Mouse (Mus musculus) midbrain, embryonic 16.5 days (tissue): ENCODE measurements around the gene Mfsd4a. TPM values are rescaled to one million over a fixed set of nuclear protein-coding genes. Genes with fewer than 3 reads are reported as not detected.

Source experiments
- ATAC-seq: fragments of 200-750 bp; cut with Nextera tagmentation; 2 replicates; pipeline ENCODE4 v1.8.0; 2017; ENCODE audit warnings: moderate TSS enrichment
- H3K27ac ChIP-seq: fragments of 300-500 bp; sonication (generic); 2 replicates; pipeline ENCODE4 v1.5.1; 2014; ENCODE audit warnings: mild to moderate bottlenecking, low read length, mixed read lengths
- H3K27me3 ChIP-seq: fragments of 300-500 bp; sonication (generic); 2 replicates; pipeline ENCODE4 v1.6.1; 2014; ENCODE audit warnings: low read depth, low read length, mixed read lengths; ENCODE audit not compliant: control insufficient read depth, insufficient read depth
- H3K36me3 ChIP-seq: fragments of 300-500 bp; sonication (generic); 2 replicates; pipeline ENCODE4 v1.6.1; 2014; ENCODE audit warnings: mild to moderate bottlenecking, low read length, moderate library complexity, mixed read lengths; ENCODE audit not compliant: control insufficient read depth, insufficient read depth
- H3K4me1 ChIP-seq: fragments of 300-500 bp; sonication (generic); 2 replicates; pipeline ENCODE4 v1.6.1; 2014; ENCODE audit warnings: mild to moderate bottlenecking, low read length, mixed read lengths; ENCODE audit not compliant: control insufficient read depth, insufficient read depth
- H3K4me2 ChIP-seq: fragments of 300-500 bp; sonication (generic); 2 replicates; pipeline ENCODE4 v1.6.1; 2014; ENCODE audit warnings: mild to moderate bottlenecking, low read length, mixed read lengths
- H3K4me3 ChIP-seq: fragments of 300-500 bp; sonication (generic); 2 replicates; pipeline ENCODE4 v1.5.1; 2014; ENCODE audit warnings: low read depth, mild to moderate bottlenecking, low read length, moderate library complexity, mixed read lengths
- H3K9ac ChIP-seq: fragments of 300-500 bp; sonication (generic); 2 replicates; pipeline ENCODE4 v1.6.1; 2014; ENCODE audit warnings: low read depth, low read length, mixed read lengths
- H3K9me3 ChIP-seq: fragments of 300-500 bp; sonication (generic); replicated peaks from 2 replicates; pipeline ENCODE4 v1.6.1; 2014; ENCODE audit warnings: mild to moderate bottlenecking, low read length, mixed read lengths; ENCODE audit not compliant: control insufficient read depth, poor library complexity, severe bottlenecking
- WGBS: fragments of 180-500 bp; shearing (Covaris S2); extraction: QIAGEN DNeasy Blood & Tissue Kit; methylation state at CpG from one replicate; pipeline ENCODE4 v1.1.7; 2014; 5-methylcytosine and 5-hydroxymethylcytosine counted together
- polyA plus RNA-seq: library from polyadenylated mRNA; unstranded; fragments of >200 nt; fragmentation: Nextera tagmentation; extraction: Ambion mirVana; gene quantifications from 2 replicates; pipeline ENCODE4 v1.2.1, GENCODE M21; 2015

Mfsd4a gene
- polyA plus RNA-seq, 1 experiment from 2014 or later, result 7.7 TPM

DNA sequence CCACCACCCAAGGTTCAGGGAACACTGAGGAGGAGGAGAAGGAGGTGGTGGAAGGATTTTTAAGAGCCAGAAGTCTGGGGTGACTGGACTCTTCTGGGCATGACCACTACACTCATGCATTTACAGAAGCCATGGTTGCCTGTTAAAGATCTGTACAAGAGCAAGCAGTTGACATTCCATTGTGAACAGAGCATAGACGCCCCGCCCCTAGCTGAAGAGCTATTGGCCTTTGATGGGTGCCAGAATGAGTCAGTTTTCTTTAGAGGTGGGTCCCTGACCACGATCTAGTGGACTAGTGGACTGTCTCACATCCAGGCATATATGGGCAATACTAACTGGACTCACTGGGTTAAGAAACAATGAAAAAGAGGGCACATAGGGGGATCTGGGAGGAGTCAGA lies 61.8 kb downstream of the Mfsd4a start:
- 91% methylated on average over 3 of the region's 3 CpGs for WGBS

DNA sequence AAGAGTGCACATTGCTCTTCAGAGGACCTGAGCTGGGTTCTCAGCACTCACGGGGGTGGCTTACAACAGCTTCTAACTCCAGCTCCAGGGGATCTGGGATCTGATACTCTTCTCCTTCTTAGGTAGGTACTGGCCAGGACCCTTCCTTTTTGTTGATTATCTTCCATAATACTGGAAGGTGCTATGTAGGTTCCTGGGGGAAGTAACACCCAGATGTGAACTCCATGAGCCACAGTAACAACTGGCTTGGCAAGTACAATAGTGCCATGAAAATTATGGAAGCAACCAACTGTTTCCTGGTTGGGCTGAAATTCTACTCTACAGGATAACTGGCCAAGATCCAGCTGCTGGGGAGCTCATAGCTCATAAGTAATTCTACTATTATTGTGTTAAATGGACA lies 62.4 kb downstream of the Mfsd4a start:
- Histone ChIP-seq H3K9me3 (no peaks in the 10 kb centered on the region), H3K27ac (no peak overlapping the region), H3K9ac (no peak overlapping the region), H3K36me3 (no peaks in the 10 kb centered on the region), H3K27me3 (no peaks in the 10 kb centered on the region), H3K4me2 (no peak overlapping the region), H3K4me3 (no peak overlapping the region), H3K4me1 (peaks cover 23% of the 10 kb centered on the region)
- ATAC-seq, result no peak
- 96% methylated on average over 1 of the region's 1 CpGs for WGBS

More for the DNA sequence above, 61.8 kb downstream of the Mfsd4a start:
- no peak overlapping the region for H3K4me3 ChIP-seq
- no peak overlapping the region for H3K4me2 ChIP-seq
- no peaks in the 10 kb centered on the region for H3K36me3 ChIP-seq
- H3K27ac ChIP-seq, result no peak overlapping the region
- no peaks in the 10 kb centered on the region for H3K27me3 ChIP-seq
- H3K9ac ChIP-seq, result no peak overlapping the region
- ATAC-seq, result no peak
- H3K9me3 ChIP-seq, result no peaks in the 10 kb centered on the region
- H3K4me1 ChIP-seq, result peaks cover 24% of the 10 kb centered on the region

DNA sequence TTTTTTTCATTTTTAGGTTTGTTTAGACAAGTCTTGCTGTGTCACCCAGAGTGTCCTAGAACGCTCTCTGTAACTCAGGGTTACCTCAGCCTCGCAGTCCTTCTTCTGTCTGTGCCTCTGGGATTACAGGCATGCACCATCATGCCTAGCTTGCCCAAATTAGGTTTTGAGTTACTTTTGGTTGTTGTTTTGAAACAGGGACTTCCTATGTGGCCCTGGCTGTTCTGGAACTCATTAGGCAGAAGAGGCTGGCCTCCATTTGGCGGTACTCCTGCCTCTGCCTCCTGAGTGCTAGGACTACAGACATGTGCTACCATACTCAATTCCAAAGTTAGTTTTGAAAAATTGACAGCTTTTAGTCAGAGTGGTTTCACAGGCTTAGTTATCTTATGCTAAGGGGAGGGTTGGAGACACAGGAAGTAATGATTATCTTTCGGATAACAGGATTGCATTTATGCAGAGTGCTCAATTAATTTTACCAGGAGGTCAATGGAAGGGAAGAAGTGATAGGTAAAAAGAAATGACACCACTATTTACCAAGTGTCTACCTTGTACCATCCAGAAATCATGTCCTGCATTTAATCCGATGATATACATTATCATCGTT lies 63.2 kb downstream of the Mfsd4a start:
- H3K4me3 ChIP-seq, result no peak overlapping the region
- no peaks in the 10 kb centered on the region for H3K27me3 ChIP-seq
- no peaks in the 10 kb centered on the region for H3K9me3 ChIP-seq
- no peaks in the 10 kb centered on the region for H3K36me3 ChIP-seq
- H3K4me1 ChIP-seq, result peaks cover 18% of the 10 kb centered on the region
- H3K27ac ChIP-seq, result no peak overlapping the region
- no peak overlapping the region for H3K4me2 ChIP-seq
- no peak for ATAC-seq
- H3K9ac ChIP-seq, result no peak overlapping the region
- 89% methylated on average over 6 of the region's 6 CpGs for WGBS

DNA sequence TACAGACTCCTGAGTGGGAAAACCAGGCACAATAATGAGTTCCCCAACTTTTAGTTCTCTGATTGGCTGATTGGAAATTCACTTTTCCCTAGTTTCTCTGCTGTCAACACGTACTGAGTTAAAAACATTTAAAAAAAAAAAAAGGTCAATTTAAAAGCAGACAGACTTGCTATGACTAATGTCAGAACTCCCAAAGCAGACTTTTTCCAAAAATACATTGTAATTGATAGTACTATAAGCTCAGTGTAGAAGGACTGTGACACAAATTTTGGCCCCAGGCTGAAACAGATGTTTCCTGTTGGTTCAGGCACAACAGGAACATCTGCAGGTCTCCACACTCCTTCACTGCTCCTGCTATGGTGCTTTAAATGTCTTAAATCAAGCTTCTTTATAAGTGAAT lies 64.0 kb downstream of the Mfsd4a start:
- ATAC-seq, result no peak
- WGBS, result 79% methylated on average over 1 of the region's 1 CpGs
- H3K4me1 ChIP-seq, result peaks cover 10% of the 10 kb centered on the region
- H3K4me2 ChIP-seq, result no peak overlapping the region
- H3K27ac ChIP-seq, result no peak overlapping the region
- no peaks in the 10 kb centered on the region for H3K36me3 ChIP-seq
- H3K4me3 ChIP-seq, result no peak overlapping the region
- H3K9me3 ChIP-seq, result no peaks in the 10 kb centered on the region
- no peaks in the 10 kb centered on the region for H3K27me3 ChIP-seq
- H3K9ac ChIP-seq, result no peak overlapping the region

DNA sequence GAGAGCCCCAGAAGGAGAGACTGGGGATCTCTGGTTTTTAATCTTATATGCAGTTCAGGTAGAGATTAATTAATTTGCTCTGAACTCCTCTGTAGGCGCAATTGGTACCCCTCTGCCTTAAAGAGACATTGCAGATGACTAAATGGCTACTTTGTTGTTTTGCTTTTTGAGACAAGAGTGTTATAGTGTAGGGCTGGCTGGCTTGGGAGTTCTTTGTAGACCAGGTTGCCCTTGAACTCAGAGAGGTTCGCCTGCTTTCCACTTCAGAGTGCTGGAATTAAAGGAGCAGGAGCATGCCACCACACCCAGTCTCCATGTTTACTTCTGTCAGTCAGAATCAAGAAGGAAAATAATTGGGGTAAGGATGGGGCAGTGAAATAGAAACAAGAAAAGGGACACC lies 64.8 kb downstream of the Mfsd4a start:
- no peak overlapping the region for H3K4me3 ChIP-seq

DNA sequence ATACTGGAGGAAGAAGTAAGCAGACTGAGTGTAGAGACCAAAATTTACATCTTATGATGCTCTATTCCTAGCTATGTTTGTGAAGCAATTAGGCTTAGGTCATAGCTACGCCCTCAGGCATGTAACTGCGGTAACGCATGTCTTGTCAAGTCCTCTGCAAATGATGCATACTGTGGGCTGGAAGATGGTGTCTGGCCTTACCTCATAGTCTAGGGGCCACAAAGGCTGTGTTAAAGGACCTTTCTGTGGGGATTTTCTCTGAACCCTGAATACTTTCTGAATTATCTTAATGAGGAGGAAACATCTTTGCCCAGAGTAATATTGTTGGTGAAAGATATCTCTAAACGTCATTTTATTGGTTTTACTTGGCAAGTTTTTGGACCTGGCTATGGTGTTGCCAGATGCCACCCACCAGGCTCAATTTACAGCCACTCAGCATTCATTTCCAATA lies 66.0 kb downstream of the Mfsd4a start:
- no peak for ATAC-seq

More for the DNA sequence above, 64.8 kb downstream of the Mfsd4a start:
- Histone ChIP-seq H3K27me3 (no peaks in the 10 kb centered on the region), H3K27ac (no peak overlapping the region), H3K4me1 (peaks cover 4% of the 10 kb centered on the region), H3K36me3 (no peaks in the 10 kb centered on the region), H3K9ac (no peak overlapping the region), H3K4me2 (no peak overlapping the region), H3K9me3 (no peaks in the 10 kb centered on the region)
- ATAC-seq, result no peak
- 72% methylated on average over 2 of the region's 2 CpGs for WGBS

DNA sequence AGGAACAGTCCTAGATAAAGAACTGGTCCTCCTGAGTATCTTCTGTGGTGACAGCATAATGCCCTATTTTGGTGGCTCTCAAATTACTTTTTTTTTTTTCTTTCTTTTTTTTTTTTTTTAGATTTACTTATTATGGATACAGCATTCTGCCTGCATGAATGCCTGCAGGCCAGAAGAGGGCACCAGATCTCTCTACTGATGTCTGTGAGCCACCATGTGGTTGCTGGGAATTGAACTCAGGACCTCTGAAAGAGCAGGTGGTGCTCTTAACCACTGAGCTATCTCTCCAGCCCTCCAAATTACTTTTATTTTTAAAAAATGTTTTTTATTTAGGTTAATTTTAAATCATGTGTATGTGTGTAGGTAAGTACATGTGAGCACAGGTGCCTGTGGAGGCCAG lies 67.4 kb downstream of the Mfsd4a start:
- H3K4me3 ChIP-seq, result no peak overlapping the region
- ATAC-seq, result no peak
- no peaks in the 10 kb centered on the region for H3K36me3 ChIP-seq
- no peak overlapping the region for H3K4me2 ChIP-seq
- H3K4me1 ChIP-seq, result no peaks in the 10 kb centered on the region
- H3K9me3 ChIP-seq, result no peaks in the 10 kb centered on the region
- H3K27me3 ChIP-seq, result no peaks in the 10 kb centered on the region
- H3K27ac ChIP-seq, result no peak overlapping the region
- no peak overlapping the region for H3K9ac ChIP-seq

More for the DNA sequence above, 66.0 kb downstream of the Mfsd4a start:
- 84% methylated on average over 4 of the region's 4 CpGs for WGBS
- Histone ChIP-seq H3K36me3 (no peaks in the 10 kb centered on the region), H3K27me3 (no peaks in the 10 kb centered on the region), H3K9ac (no peak overlapping the region), H3K4me2 (no peak overlapping the region), H3K4me3 (no peak overlapping the region), H3K9me3 (no peaks in the 10 kb centered on the region), H3K27ac (no peak overlapping the region), H3K4me1 (peaks cover 4% of the 10 kb centered on the region)

DNA sequence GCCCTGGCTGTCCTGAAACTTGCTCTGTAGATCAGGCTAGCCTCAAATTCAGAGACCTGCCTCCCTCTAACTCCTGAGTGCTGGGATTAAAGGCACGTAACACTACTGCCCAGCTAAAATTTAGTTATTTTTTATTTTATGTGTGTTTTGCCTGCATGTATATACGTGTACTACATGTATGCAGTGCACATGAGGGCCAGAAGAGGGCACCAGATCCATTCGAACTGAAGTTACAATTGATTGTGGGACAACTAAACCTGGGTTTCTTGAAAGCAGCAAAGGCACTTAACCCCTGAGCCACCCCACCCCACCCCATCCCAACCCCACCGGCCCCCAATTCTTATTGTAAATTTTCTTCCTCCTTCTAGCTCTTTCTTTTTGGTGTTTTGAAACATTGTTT lies 72.8 kb downstream of the Mfsd4a start:
- Histone ChIP-seq H3K4me3 (no peak overlapping the region), H3K27ac (no peak overlapping the region), H3K27me3 (no peaks in the 10 kb centered on the region), H3K36me3 (no peaks in the 10 kb centered on the region), H3K4me1 (no peaks in the 10 kb centered on the region), H3K9me3 (no peaks in the 10 kb centered on the region), H3K9ac (no peak overlapping the region), H3K4me2 (no peak overlapping the region)
- 34% methylated on average over 4 of the region's 4 CpGs for WGBS
- ATAC-seq, result no peak

DNA sequence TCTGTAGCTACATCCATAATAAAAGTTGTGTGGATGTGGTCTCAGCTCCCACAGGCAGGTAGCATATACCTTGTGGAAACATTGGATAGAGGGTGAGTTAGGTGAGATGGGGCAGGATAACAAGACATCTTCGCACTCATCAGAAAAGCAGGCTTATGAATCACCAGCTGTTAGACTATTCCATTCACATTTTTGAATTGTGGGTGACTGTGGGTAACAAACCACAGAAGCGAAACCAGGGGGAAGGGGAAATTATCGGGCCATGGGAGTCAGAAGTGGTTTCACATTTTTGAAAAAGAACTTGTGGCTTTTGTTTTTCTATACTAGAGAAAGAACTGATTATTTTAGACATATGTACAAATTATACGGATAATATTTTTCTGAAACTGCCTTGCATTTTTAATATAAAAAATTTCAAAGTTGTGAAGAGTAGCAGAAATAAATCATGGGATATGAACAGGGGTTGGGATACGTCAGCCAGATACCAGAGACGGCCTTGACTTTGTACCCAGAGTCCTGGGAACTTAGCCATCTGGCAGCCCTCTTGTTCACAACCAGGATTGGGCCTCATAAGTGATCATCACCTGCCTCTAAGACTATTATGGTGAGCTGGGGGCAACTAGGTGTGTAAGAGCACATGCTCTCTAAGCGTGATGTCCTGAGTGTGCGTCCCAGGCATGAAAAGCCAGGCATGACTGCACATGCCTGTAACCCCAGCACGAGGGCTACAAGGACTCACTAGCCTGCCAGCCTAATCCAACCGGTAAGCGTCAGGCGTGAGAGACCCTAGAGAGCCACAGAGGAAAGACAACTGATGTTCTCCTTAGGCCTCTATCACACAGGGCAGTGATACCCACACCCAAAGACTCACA lies 74.5 kb downstream of the Mfsd4a start:
- no peak overlapping the region for H3K4me2 ChIP-seq
- no peaks in the 10 kb centered on the region for H3K27me3 ChIP-seq
- H3K4me1 ChIP-seq, result no peaks in the 10 kb centered on the region
- H3K9ac ChIP-seq, result no peak overlapping the region
- 86% methylated on average over 12 of the region's 12 CpGs for WGBS
- H3K36me3 ChIP-seq, result no peaks in the 10 kb centered on the region
- H3K27ac ChIP-seq, result no peak overlapping the region
- no peak for ATAC-seq
- H3K4me3 ChIP-seq, result no peak overlapping the region
- H3K9me3 ChIP-seq, result no peaks in the 10 kb centered on the region
